Mouse (Mus musculus): Measurements from ENCODE around the gene Tiam2. TPM values are rescaled to one million over a fixed set of nuclear protein-coding genes. Genes with fewer than 3 reads are reported as not detected.

Tiam2 gene
- polyA plus RNA-seq, 1 experiment, result 0.58 TPM

GRCm38 (mm10) chr17:3533425-3533824, 207.1 kb downstream of the Tiam2 start:
- Histone ChIP-seq H3K27ac (ENCODE audit: insufficient read depth, low read length) (no peak overlapping the region), H3K36me3 (ENCODE audit: control insufficient read depth, insufficient read depth, low read length) (no peaks in the 10 kb centered on the region), H3K27me3 (ENCODE audit: control insufficient read depth, insufficient read depth, low read length) (no peaks in the 10 kb centered on the region), H3K4me3 (ENCODE audit: extremely low read depth, insufficient read depth, insufficient read length) (no peak overlapping the region), H3K4me1 (ENCODE audit: control insufficient read depth, insufficient read depth, insufficient read length) (no peaks in the 10 kb centered on the region)
- WGBS, result 39% methylated on average over 1 of the region's 1 CpGs
- TF ChIP-seq POLR2A (IDR thresholded peaks at IDR 0.05; ENCODE audit: low read depth, low read length) (no peak), CTCF (IDR thresholded peaks at IDR 0.05; ENCODE audit: extremely low read depth, insufficient read depth, insufficient read length, insufficient replicate concordance) (no peak)
- no peak for DNase-seq (ENCODE audit: low read depth in 1 of 2, low spot score in 2 of 2)

GRCm38 (mm10) chr17:3540304-3540703, 213.9 kb downstream of the Tiam2 start:
- Histone ChIP-seq H3K36me3 (ENCODE audit: control insufficient read depth, insufficient read depth, low read length) (0 out of 2 replicates have a peak, but pooled peaks cover 2% of the 10 kb centered on the region), H3K27me3 (ENCODE audit: control insufficient read depth, insufficient read depth, low read length) (no peaks in the 10 kb centered on the region), H3K27ac (ENCODE audit: insufficient read depth, low read length) (no peak overlapping the region), H3K4me1 (ENCODE audit: control insufficient read depth, insufficient read depth, insufficient read length) (no peaks in the 10 kb centered on the region), H3K4me3 (ENCODE audit: extremely low read depth, insufficient read depth, insufficient read length) (no peak overlapping the region)
- no peak for TF ChIP-seq POLR2A (IDR thresholded peaks at IDR 0.05; ENCODE audit: low read depth, low read length)
- no peak for TF ChIP-seq CTCF (IDR thresholded peaks at IDR 0.05; ENCODE audit: extremely low read depth, insufficient read depth, insufficient read length, insufficient replicate concordance)
- 86% methylated on average over 2 of the region's 2 CpGs for WGBS
- no peak for DNase-seq (ENCODE audit: low read depth in 1 of 2, low spot score in 2 of 2)

GRCm38 (mm10) chr17:3541033-3541432, 214.7 kb downstream of the Tiam2 start:
- 89% methylated on average over 5 of the region's 5 CpGs for WGBS
- Histone ChIP-seq H3K4me1 (ENCODE audit: control insufficient read depth, insufficient read depth, insufficient read length) (no peaks in the 10 kb centered on the region), H3K36me3 (ENCODE audit: control insufficient read depth, insufficient read depth, low read length) (0 out of 2 replicates have a peak, but pooled peaks cover 2% of the 10 kb centered on the region), H3K27ac (ENCODE audit: insufficient read depth, low read length) (no peak overlapping the region), H3K4me3 (ENCODE audit: extremely low read depth, insufficient read depth, insufficient read length) (no peak overlapping the region), H3K27me3 (ENCODE audit: control insufficient read depth, insufficient read depth, low read length) (no peaks in the 10 kb centered on the region)
- TF ChIP-seq POLR2A (IDR thresholded peaks at IDR 0.05; ENCODE audit: low read depth, low read length), result no peak
- DNase-seq (ENCODE audit: low read depth in 1 of 2, low spot score in 2 of 2), result no peak

DNA sequence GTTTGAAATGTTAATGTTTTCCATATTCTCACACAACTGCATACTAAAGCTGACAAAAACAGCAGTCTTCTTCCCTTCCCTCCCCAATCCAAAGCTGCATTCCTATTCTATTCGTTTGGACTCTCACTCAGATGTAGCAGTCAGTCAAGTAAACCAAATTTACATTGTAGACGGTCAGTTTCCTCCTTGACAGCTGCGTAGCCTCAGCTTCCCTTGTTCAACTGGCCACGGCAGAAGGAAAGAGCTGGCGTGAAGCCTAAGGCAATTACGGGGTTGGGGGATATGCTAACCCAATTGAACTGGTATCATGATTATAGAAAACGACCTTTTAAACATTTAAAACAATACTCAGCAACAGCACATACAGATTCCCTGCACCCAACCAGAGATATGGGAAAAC, 221.4 kb downstream of the Tiam2 start:
- DNase-seq (ENCODE audit: low read depth in 1 of 2, low spot score in 2 of 2), result no peak
- Histone ChIP-seq H3K4me3 (ENCODE audit: extremely low read depth, insufficient read depth, insufficient read length) (no peak overlapping the region), H3K4me1 (ENCODE audit: control insufficient read depth, insufficient read depth, insufficient read length) (no peaks in the 10 kb centered on the region), H3K27me3 (ENCODE audit: control insufficient read depth, insufficient read depth, low read length) (no peaks in the 10 kb centered on the region), H3K27ac (ENCODE audit: insufficient read depth, low read length) (no peak overlapping the region), H3K36me3 (ENCODE audit: control insufficient read depth, insufficient read depth, low read length) (no peaks in the 10 kb centered on the region)
- TF ChIP-seq POLR2A (IDR thresholded peaks at IDR 0.05; ENCODE audit: low read depth, low read length) (no peak), CTCF (IDR thresholded peaks at IDR 0.05; ENCODE audit: extremely low read depth, insufficient read depth, insufficient read length, insufficient replicate concordance) (no peak)
- 80% methylated on average over 7 of the region's 7 CpGs for WGBS

DNA sequence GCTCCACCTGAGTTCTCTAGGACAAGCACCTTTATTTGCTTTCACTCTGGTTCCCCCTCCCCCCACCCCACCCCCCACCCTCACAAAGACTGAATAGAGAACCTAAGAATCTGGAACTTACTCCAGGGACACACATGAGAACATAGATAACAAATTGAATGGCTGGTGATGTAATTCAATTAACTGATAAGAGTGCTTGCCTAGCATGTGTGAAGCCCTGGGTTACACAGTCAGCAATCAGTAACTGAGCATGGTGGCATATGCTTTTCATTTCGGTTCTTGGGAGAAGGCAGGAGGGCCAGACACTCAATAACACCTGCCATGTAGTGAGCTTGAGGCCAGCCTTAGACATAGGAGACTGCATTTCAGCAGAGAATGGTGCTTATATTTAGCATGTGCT, 229.9 kb downstream of the Tiam2 start:
- no peak for TF ChIP-seq POLR2A (IDR thresholded peaks at IDR 0.05; ENCODE audit: low read depth, low read length)
- no peak for TF ChIP-seq CTCF (IDR thresholded peaks at IDR 0.05; ENCODE audit: extremely low read depth, insufficient read depth, insufficient read length, insufficient replicate concordance)
- Histone ChIP-seq H3K36me3 (ENCODE audit: control insufficient read depth, insufficient read depth, low read length) (peaks cover 1% of the 10 kb centered on the region; the same call in 1 of the 2 replicates), H3K4me3 (ENCODE audit: extremely low read depth, insufficient read depth, insufficient read length) (no peak overlapping the region), H3K27ac (ENCODE audit: insufficient read depth, low read length) (no peak overlapping the region), H3K4me1 (ENCODE audit: control insufficient read depth, insufficient read depth, insufficient read length) (no peaks in the 10 kb centered on the region), H3K27me3 (ENCODE audit: control insufficient read depth, insufficient read depth, low read length) (no peaks in the 10 kb centered on the region)
- no peak for DNase-seq (ENCODE audit: low read depth in 1 of 2, low spot score in 2 of 2)
- WGBS, result 78% methylated on average over 1 of the region's 1 CpGs

DNA sequence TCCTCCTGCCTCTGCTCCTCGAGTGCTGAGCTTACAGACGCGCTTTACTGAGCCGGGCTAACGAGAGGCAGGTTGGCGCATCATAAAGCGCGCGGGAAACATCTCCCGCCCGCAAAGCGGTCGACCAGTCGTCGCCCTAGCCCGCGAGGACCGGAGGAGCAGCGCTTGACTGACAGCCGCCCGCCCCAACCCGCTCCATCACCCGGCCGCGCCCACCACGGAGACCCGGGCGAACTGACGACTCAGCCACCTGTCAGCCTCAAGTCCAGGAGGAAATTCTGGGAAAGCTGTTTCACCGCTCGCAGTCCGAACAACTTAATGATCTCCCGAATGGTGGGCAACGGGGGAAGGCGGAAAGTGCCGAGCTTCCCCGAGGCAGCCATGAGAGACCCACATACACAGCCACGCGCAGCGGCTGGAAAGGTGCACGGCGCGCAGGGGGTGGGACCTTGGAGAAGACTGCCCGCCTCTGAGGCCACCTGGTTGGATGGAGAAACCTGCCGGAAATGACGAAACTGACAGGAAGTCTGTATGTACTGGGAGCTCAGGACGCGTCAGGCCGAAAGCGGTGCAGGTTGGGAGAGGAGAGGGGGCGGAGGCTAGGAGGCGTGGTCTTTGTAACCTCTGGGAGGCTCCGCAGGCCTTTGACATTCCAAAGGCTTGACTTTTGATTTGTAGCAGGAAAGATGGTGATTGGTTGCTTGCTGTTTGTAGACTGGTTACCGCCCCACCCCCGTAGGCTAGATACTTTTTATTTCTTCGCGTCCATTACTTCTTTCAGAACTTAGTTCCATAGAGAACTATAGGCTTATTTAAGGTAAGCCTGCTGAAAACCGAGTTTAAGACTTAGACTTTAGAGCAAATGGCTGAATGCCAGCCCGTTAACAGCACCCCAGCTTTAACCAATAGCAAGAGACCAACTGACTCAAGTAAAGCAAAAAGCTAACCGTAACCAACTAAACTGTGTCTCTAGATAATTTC, 231.2 kb downstream of the Tiam2 start, which contains the start of gene Tfb1m:
Gene Tfb1m, minus strand, starts transcription at position 451 of the 981 bp plus-strand sequence.
- 1% methylated on average over 60 of the region's 60 CpGs for WGBS
- TF ChIP-seq POLR2A (IDR thresholded peaks at IDR 0.05; ENCODE audit: low read depth, low read length) (no peak; the same call in 1 of the 2 replicates), CTCF (IDR thresholded peaks at IDR 0.05; ENCODE audit: extremely low read depth, insufficient read depth, insufficient read length, insufficient replicate concordance) (no peak)
- peak; percentile 94 to 98 for DNase-seq (ENCODE audit: low read depth in 1 of 2, low spot score in 2 of 2)
- H3K4me1 ChIP-seq (ENCODE audit: control insufficient read depth, insufficient read depth, insufficient read length), result no peaks in the 10 kb centered on the region
- peaks cover 1% of the 10 kb centered on the region; the same call in 1 of the 2 replicates for H3K36me3 ChIP-seq (ENCODE audit: control insufficient read depth, insufficient read depth, low read length)
- H3K27me3 ChIP-seq (ENCODE audit: control insufficient read depth, insufficient read depth, low read length), result no peaks in the 10 kb centered on the region
- H3K27ac ChIP-seq (ENCODE audit: insufficient read depth, low read length), result peak within 1 kb of the TSS; percentile 80
- peak within 1 kb of the TSS; percentile 87 for H3K4me3 ChIP-seq (ENCODE audit: extremely low read depth, insufficient read depth, insufficient read length)
